Mouse (Mus musculus) spleen, adult 12 weeks (tissue): ENCODE results near the gene Tmpo.
"Not testable (repeated sequence)": the region's sequence is repeated elsewhere in the genome, so short reads cannot be mapped to it uniquely, and the experiment has no call there.

ENCODE experiments used
- DNase-seq: peaks from one replicate; pipeline ENCODE4 v3.0.0; 2022; ENCODE audit warnings: low spot score

Gene Tmpo

GRCm38 (mm10) chr10:91184893-91185292, 3.8 kb upstream of the Tmpo start:
- DNase-seq, result not testable (repeated sequence)

- no peak for DNase-seq
Measured at GRCm38 (mm10) chr10:91183316-91183715, 2.2 kb upstream of the Tmpo start.

GRCm38 (mm10) chr10:91182291-91182990, 1.3 kb upstream of the Tmpo start:
- no peak for DNase-seq

GRCm38 (mm10) chr10:91181461-91182288, 560 bp upstream of the Tmpo start:
- DNase-seq, result peak; percentile 100

- no peak for DNase-seq
Measured at GRCm38 (mm10) chr10:91180301-91180700, 814 bp downstream of the Tmpo start.

- DNase-seq, result no peak
Measured at GRCm38 (mm10) chr10:91179834-91180233, 1.3 kb downstream of the Tmpo start.

- DNase-seq, result no peak
Measured at GRCm38 (mm10) chr10:91177201-91177600, 3.9 kb downstream of the Tmpo start.

- no peak for DNase-seq
Measured at GRCm38 (mm10) chr10:91172329-91173100, 8.6 kb downstream of the Tmpo start.

GRCm38 (mm10) chr10:91171455-91172328, 9.4 kb downstream of the Tmpo start:
- peak; percentile 93 for DNase-seq

GRCm38 (mm10) chr10:91171041-91171440, 10.1 kb downstream of the Tmpo start:
- no peak for DNase-seq

GRCm38 (mm10) chr10:91170143-91170941, 10.8 kb downstream of the Tmpo start:
- peak; percentile 79 for DNase-seq

GRCm38 (mm10) chr10:91169414-91170065, 11.6 kb downstream of the Tmpo start:
- no peak for DNase-seq

GRCm38 (mm10) chr10:91167352-91167751, 13.8 kb downstream of the Tmpo start:
- no peak for DNase-seq

- peak; percentile 50 for DNase-seq
Measured at GRCm38 (mm10) chr10:91166890-91167289, 14.2 kb downstream of the Tmpo start.

- DNase-seq, result no peak
Measured at GRCm38 (mm10) chr10:91165850-91166249, 15.3 kb downstream of the Tmpo start.

- no peak for DNase-seq
Measured at GRCm38 (mm10) chr10:91164491-91164890, 16.6 kb downstream of the Tmpo start.

GRCm38 (mm10) chr10:91162511-91163163, 18.5 kb downstream of the Tmpo start:
- no peak for DNase-seq

- DNase-seq, result no peak
Measured at GRCm38 (mm10) chr10:91162077-91162476, 19.0 kb downstream of the Tmpo start.

- DNase-seq, result no peak
Measured at GRCm38 (mm10) chr10:91161006-91161405, 20.1 kb downstream of the Tmpo start.

- DNase-seq, result no peak
Measured at GRCm38 (mm10) chr10:91158442-91158841, 22.7 kb downstream of the Tmpo start.
